Mouse (Mus musculus) liver, postnatal 0 days (tissue): ENCODE measurements around the gene Coa3.

Experiments used
- CTCF ChIP-seq: sonication (generic); IDR thresholded peaks from 2 replicates; pipeline ENCODE4 v1.5.1; 2016; ENCODE audit warnings: antibody characterized with exemption, low read depth
- EP300 ChIP-seq: IDR thresholded peaks from 2 replicates; pipeline ENCODE4 v1.6.1; 2016; ENCODE audit warnings: antibody characterized with exemption, low read depth, mild to moderate bottlenecking

- TF ChIP-seq CTCF, result peak; percentile 99
- TF ChIP-seq EP300, result peak; percentile 57; the same call in 1 of the 2 replicates
Observed at GRCm38 (mm10) chr11:101302004-101302798, 23.3 kb upstream of the Coa3 start, which contains the start of gene Becn1.
